ENCODE assay signal across 1 mouse cellular context in the genomic region with DNA sequence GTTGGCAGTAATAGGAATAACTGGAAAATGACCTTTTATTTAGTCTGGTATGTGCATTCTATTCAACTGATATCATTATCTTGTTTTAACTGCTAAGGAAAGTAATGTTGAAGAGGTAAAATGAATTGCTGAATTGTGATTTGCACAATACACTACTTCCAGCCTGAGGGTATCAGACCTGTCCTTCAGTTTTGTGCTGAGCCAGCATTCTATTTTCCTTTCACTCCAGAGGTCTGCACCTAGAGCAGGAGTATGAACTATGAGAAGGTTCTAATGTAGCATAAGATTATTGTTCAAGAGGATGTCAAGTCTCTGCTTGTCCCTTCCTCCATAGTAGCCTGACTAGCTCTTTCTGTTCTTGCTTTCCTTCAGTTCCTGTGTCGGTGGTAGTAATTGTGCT.
TF ChIP-seq lines count a peak whose summit lies in the region.

No protein-coding gene starts in this region.

TF ChIP-seq in myocyte, 11 proteins besides CTCF, POLR2A, EP300 and RAD21 (continued from another document):
- TF ChIP-seq POLR2AphosphoS2 (IDR thresholded peaks at IDR 0.05; ENCODE audit: insufficient read length, low read depth): no peak
- no peak for TF ChIP-seq TCF12 (IDR thresholded peaks at IDR 0.05; ENCODE audit: insufficient read depth, poor library complexity, severe bottlenecking)
- no peak for TF ChIP-seq REST (IDR thresholded peaks at IDR 0.05; ENCODE audit: insufficient read depth, insufficient read length)
TF ChIP-seq in myocyte: peak in this region for 0.
